Mouse (Mus musculus) stomach, postnatal 0 days (tissue): Measurements from ENCODE around the gene Rps6kc1.

Experiments
- CTCF ChIP-seq: IDR thresholded peaks from 2 replicates; pipeline ENCODE4 v1.5.1; 2016; ENCODE audit warnings: antibody characterized with exemption, low read depth, mild to moderate bottlenecking, moderate library complexity
- EP300 ChIP-seq: optimal IDR thresholded peaks from 2 replicates; pipeline ENCODE3; 2016; ENCODE audit warnings: antibody characterized with exemption

DNA sequence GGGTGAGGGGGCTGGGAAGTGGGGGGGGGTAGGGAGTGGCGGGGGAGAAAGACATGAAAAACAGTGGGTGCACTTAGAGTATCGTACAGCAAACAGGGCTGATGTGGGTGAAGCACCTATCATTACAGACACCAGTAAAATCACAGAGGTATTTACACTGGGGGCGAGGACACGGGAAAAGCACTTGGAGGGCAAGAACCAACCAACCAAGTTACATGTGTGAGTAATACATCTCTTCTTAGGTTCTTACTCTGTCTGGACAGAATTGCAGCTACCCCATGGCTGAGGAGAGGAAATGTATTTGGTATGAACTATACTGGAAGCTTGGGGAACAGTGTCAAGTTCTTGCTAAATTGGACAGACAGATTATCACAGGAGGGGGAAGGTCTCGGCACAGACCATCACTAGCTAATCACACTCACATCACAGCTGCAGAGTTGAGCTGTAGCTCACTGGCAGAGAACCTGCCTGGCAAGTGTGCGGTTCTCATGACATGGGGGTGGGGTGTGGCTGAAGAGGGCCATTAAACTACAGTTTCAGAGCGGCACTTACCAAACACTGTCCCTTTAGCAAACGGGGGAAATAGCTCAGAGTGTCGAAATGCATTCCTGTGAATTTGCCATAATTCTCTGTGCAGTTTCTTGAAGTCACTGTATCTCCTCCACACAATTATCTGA lies 12.5 kb downstream of the Rps6kc1 start:
- TF ChIP-seq CTCF (no peak), EP300 (no peak)
